Mouse (Mus musculus) CD4-positive naive resting alpha-beta T cell, adult 76 days (primary cell): Measurements from ENCODE around the gene Napepld. TPM values are rescaled to one million over a fixed set of nuclear protein-coding genes. Genes with fewer than 3 reads are reported as not detected.

Experiments
- total RNA-seq: library from RNA; stranded (reverse); gene quantifications from one replicate; pipeline ENCODE4 v1.2.4, GENCODE M21; 2023

Napepld gene
- total RNA-seq = 1.6 TPM

GRCm38 (mm10) chr5:21701351-21702008 is at the start of gene Napepld:
Gene Napepld, minus strand, starts transcription at chr5:21701396.

GRCm38 (mm10) chr5:21736956-21737585 is 35.9 kb upstream of the Napepld start, which contains the start of gene Pmpcb:
Gene Pmpcb, plus strand, starts transcription at chr5:21737141.

GRCm38 (mm10) chr5:21645439-21646132 is 55.6 kb downstream of the Napepld start, which contains the start of the genes Fbxl13 and Armc10:
Gene Fbxl13, minus strand, starts transcription at chr5:21645634.
Gene Armc10, plus strand, starts transcription at chr5:21645813.

Other genes starting within 250 kb of the Napepld start
- gene Lrrc17, start 157.8 kb downstream of the Napepld start, total RNA-seq = not detected
- not detected for gene Fbxl13, start 55.8 kb downstream of the Napepld start, total RNA-seq
- gene Armc10, start 55.6 kb downstream of the Napepld start, total RNA-seq = 41.5 TPM
- 112 TPM for gene Pmpcb, start 35.7 kb upstream of the Napepld start, total RNA-seq
- gene Dnajc2, start 83.9 kb upstream of the Napepld start, total RNA-seq = 56.8 TPM
- gene Psmc2, start 83.9 kb upstream of the Napepld start, total RNA-seq = 60.9 TPM
- gene Slc26a5, start 164.2 kb upstream of the Napepld start, total RNA-seq = not detected